Mouse (Mus musculus): Measurements from ENCODE around the gene Lgi4. TPM values are rescaled to one million over a fixed set of nuclear protein-coding genes. Genes with fewer than 3 reads are reported as not detected.

The Lgi4 gene
- polyA plus RNA-seq, 1 experiment from 2014 or later, result 0.70 TPM

DNA sequence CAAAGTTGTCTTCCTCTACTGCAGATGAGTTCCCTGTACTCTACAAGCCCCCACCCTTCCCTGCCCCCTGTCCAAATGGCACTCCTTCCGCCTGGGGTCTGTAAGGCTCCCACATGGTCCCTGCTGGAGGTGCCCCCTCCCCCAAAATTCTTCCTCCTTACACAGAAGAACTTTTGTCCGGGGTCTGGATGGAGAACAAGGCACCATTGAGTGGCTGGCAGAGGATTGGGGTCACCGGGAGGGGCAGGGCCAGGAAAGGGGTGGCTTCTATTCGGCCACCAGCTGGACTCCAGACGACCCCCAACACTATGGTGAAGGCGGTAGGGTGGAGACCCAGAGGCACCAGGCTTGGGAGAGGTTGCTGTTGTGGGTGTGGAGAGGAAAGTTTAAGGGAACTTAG lies 18.3 kb downstream of the Lgi4 start:
- no peaks in the 10 kb centered on the region for H3K27me3 ChIP-seq (replicated peaks; ENCODE audit: control insufficient read depth, insufficient read depth, low read length)
- WGBS, result 61% methylated on average over 6 of the region's 6 CpGs
- TF ChIP-seq CTCF (IDR thresholded peaks at IDR 0.05; ENCODE audit: low read depth), result no peak
- H3K36me3 ChIP-seq (ENCODE audit: control insufficient read depth, insufficient read depth), result no peaks in the 10 kb centered on the region
- no peak for ATAC-seq
- no peak overlapping the region for H3K9ac ChIP-seq (ENCODE audit: low read depth, low read length)
- no peaks in the 10 kb centered on the region for H3K9me3 ChIP-seq (ENCODE audit: control insufficient read depth)
- no peak overlapping the region for H3K4me3 ChIP-seq (ENCODE audit: low read depth, low read length)
- no peaks in the 10 kb centered on the region; the same call in 1 of the 2 replicates for H3K4me1 ChIP-seq (replicated peaks; ENCODE audit: control insufficient read depth, insufficient read depth, low read length)
- H3K27ac ChIP-seq (ENCODE audit: low read depth, low read length), result no peak overlapping the region
- no peak overlapping the region for H3K4me2 ChIP-seq (replicated peaks; ENCODE audit: low read depth)

DNA sequence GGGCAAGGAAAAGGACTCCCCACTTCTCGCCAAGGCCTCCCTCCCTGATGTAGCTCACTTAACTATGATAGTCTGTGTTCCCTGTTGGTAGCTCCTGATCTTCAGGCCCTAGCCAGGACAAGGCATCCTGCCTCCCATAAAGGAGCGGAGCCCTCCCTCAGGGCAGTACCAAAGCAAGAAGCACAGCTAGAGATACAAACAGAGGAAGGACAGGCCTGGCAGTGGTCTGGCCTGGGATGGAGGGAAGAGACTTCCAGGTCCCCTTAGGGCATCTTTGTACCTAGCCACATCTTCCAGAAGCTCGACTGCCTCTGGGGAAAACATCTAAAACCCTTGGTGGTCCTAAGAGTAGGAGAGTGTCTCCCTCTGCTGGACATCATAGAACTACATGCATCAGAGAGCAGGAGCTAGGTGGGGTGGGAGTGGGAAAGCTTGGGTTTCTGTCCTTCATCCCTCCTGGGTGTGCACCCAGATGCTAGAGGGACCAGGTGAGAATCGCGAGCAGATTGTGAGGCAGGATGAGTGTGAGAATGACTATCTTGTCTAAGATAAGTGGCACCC lies 18.8 kb downstream of the Lgi4 start:
- no peak overlapping the region for H3K4me3 ChIP-seq (ENCODE audit: low read depth, low read length)
- no peak overlapping the region for H3K4me2 ChIP-seq (replicated peaks; ENCODE audit: low read depth)
- no peaks in the 10 kb centered on the region for H3K27me3 ChIP-seq (replicated peaks; ENCODE audit: control insufficient read depth, insufficient read depth, low read length)
- H3K9me3 ChIP-seq (ENCODE audit: control insufficient read depth), result no peaks in the 10 kb centered on the region
- TF ChIP-seq CTCF (IDR thresholded peaks at IDR 0.05; ENCODE audit: low read depth), result peak; percentile 91
- no peak overlapping the region for H3K9ac ChIP-seq (ENCODE audit: low read depth, low read length)
- no peak for ATAC-seq
- H3K27ac ChIP-seq (ENCODE audit: low read depth, low read length), result no peak overlapping the region
- no peaks in the 10 kb centered on the region for H3K4me1 ChIP-seq (replicated peaks; ENCODE audit: control insufficient read depth, insufficient read depth, low read length)
- no peaks in the 10 kb centered on the region for H3K36me3 ChIP-seq (ENCODE audit: control insufficient read depth, insufficient read depth)
- 43% methylated on average over 5 of the region's 5 CpGs for WGBS

DNA sequence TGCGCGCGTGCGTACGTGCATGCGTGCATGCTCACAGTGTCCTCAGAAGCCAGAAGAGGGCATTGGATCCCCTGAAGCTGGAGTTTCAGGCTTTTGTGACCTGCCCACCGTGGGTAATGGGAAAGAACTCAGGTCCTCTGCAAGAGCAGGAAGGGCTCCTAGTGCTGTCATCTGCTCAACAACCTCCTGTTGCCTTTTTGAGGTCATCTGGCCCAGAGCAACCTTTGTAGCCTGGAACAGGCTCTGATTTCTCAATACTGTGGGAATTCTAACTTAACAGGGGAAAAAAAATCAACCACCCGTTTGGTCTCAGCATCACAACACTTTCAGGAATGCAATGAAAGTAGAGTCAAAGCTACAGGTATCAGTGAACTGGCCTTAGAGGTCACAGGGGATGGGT lies 20.5 kb downstream of the Lgi4 start:
- Histone ChIP-seq H3K27ac (ENCODE audit: low read depth, low read length) (no peak overlapping the region), H3K9ac (ENCODE audit: low read depth, low read length) (no peak overlapping the region), H3K36me3 (ENCODE audit: control insufficient read depth, insufficient read depth) (no peaks in the 10 kb centered on the region), H3K4me3 (ENCODE audit: low read depth, low read length) (no peak overlapping the region), H3K27me3 (replicated peaks; ENCODE audit: control insufficient read depth, insufficient read depth, low read length) (no peaks in the 10 kb centered on the region), H3K9me3 (ENCODE audit: control insufficient read depth) (no peaks in the 10 kb centered on the region), H3K4me2 (replicated peaks; ENCODE audit: low read depth) (no peak overlapping the region), H3K4me1 (replicated peaks; ENCODE audit: control insufficient read depth, insufficient read depth, low read length) (no peaks in the 10 kb centered on the region)
- TF ChIP-seq CTCF (IDR thresholded peaks at IDR 0.05; ENCODE audit: low read depth), result no peak
- WGBS, result 84% methylated on average over 8 of the region's 8 CpGs
- no peak for ATAC-seq

DNA sequence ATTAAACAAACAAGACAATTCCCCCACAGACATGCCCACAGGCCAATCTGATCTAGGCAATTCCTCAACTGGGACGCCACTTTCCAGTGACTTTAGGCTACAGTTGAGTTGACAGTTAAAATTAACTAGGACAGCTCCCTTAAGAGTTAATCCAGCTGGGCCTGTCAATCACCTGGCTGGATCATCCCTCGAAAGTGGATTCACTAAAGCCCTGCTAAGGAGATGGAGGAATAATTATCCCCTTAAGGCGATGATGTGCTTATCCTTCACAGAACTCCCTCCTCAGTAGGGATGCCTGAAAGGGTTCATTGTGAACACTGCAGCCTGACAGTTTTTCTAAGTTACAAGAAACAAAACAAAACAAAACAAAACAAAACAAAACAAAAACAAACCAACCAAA lies 21.5 kb downstream of the Lgi4 start:
- no peaks in the 10 kb centered on the region for H3K9me3 ChIP-seq (ENCODE audit: control insufficient read depth)
- H3K4me1 ChIP-seq (replicated peaks; ENCODE audit: control insufficient read depth, insufficient read depth, low read length), result no peaks in the 10 kb centered on the region
- ATAC-seq, result no peak
- TF ChIP-seq CTCF (IDR thresholded peaks at IDR 0.05; ENCODE audit: low read depth), result no peak
- 70% methylated on average over 3 of the region's 3 CpGs for WGBS
- no peak overlapping the region for H3K27ac ChIP-seq (ENCODE audit: low read depth, low read length)
- no peaks in the 10 kb centered on the region for H3K36me3 ChIP-seq (ENCODE audit: control insufficient read depth, insufficient read depth)
- no peaks in the 10 kb centered on the region for H3K27me3 ChIP-seq (replicated peaks; ENCODE audit: control insufficient read depth, insufficient read depth, low read length)
- no peak overlapping the region for H3K4me3 ChIP-seq (ENCODE audit: low read depth, low read length)
- H3K9ac ChIP-seq (ENCODE audit: low read depth, low read length), result no peak overlapping the region
- no peak overlapping the region for H3K4me2 ChIP-seq (replicated peaks; ENCODE audit: low read depth)

DNA sequence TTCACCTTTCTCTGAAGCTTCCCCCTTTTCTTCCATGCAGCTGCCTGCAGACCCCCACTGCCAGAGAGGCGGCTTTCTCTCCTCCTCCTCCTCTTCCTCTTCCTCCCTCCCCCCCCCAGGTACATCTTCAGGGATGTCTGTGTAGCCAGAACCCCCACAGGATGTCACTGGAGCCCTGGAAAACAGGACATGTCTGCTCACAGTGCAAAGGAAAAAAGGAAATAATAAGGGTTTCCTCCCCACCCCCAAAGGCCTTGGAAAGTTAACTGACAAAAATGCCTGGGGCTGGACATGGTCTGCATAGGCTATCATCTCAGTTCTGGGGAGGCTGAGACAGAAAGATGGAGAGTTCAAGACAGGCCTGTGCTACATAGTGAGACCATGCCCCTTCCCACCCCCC lies 22.0 kb downstream of the Lgi4 start:
- Histone ChIP-seq H3K4me1 (replicated peaks; ENCODE audit: control insufficient read depth, insufficient read depth, low read length) (no peaks in the 10 kb centered on the region), H3K27ac (ENCODE audit: low read depth, low read length) (no peak overlapping the region), H3K36me3 (ENCODE audit: control insufficient read depth, insufficient read depth) (no peaks in the 10 kb centered on the region), H3K4me3 (ENCODE audit: low read depth, low read length) (no peak overlapping the region), H3K4me2 (replicated peaks; ENCODE audit: low read depth) (no peak overlapping the region), H3K9me3 (ENCODE audit: control insufficient read depth) (no peaks in the 10 kb centered on the region), H3K9ac (ENCODE audit: low read depth, low read length) (no peak overlapping the region), H3K27me3 (replicated peaks; ENCODE audit: control insufficient read depth, insufficient read depth, low read length) (no peaks in the 10 kb centered on the region)
- whole genome bisulfite sequencing, result 73% methylated on average over 1 of the region's 1 CpGs
- ATAC-seq, result no peak
- TF ChIP-seq CTCF (IDR thresholded peaks at IDR 0.05; ENCODE audit: low read depth), result no peak

DNA sequence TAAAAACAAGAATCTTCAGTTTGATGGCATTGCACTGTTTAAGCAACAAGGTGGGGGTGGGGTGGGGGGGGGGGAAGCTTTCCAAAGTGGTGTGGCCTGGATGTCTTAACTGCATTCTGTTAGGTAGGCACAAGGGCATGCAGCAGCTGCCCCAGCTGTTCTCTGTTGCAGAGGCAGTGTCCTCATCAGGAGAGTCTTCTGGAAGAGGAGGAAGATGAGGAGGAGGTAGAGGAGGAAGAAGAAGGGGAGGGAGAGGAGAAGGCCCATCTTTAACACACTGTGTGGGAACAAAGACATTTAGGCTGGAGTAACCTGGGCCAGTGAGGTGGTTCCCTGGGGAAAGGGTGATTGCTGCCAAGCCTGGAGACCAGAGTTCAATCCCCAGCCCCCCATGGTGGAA lies 23.0 kb downstream of the Lgi4 start:
- Histone ChIP-seq H3K9ac (ENCODE audit: low read depth, low read length) (no peak overlapping the region), H3K36me3 (ENCODE audit: control insufficient read depth, insufficient read depth) (no peaks in the 10 kb centered on the region), H3K4me2 (replicated peaks; ENCODE audit: low read depth) (no peak overlapping the region), H3K27me3 (replicated peaks; ENCODE audit: control insufficient read depth, insufficient read depth, low read length) (no peaks in the 10 kb centered on the region), H3K27ac (ENCODE audit: low read depth, low read length) (no peak overlapping the region), H3K9me3 (ENCODE audit: control insufficient read depth) (no peaks in the 10 kb centered on the region), H3K4me1 (replicated peaks; ENCODE audit: control insufficient read depth, insufficient read depth, low read length) (no peaks in the 10 kb centered on the region), H3K4me3 (ENCODE audit: low read depth, low read length) (no peak overlapping the region)
- TF ChIP-seq CTCF (IDR thresholded peaks at IDR 0.05; ENCODE audit: low read depth), result no peak
- ATAC-seq, result no peak

Measured in intestine, postnatal 0 days (tissue).